Mouse (Mus musculus): ENCODE results near the gene Erp44. TPM values are rescaled to one million over a fixed set of nuclear protein-coding genes. Genes with fewer than 3 reads are reported as not detected.

The Erp44 gene
- polyA plus RNA-seq, 1 experiment = 22.1 TPM

Other genes with a start within 250 kb of the Erp44 start
- 0.53 and 1.9 TPM in 2 replicates for gene Nr4a3, start 234.4 kb downstream of the Erp44 start, polyA plus RNA-seq (2012; rRNA removed)
- gene Stx17, start 154.6 kb downstream of the Erp44 start, polyA plus RNA-seq (2012; rRNA removed) = 5.5 and 6.7 TPM in 2 replicates
- 1.6 and 2.3 TPM in 2 replicates for gene Invs, start 202 bp upstream of the Erp44 start, polyA plus RNA-seq (2012; rRNA removed)
- gene Tex10, start 193.9 kb upstream of the Erp44 start, polyA plus RNA-seq (2012; rRNA removed) = 8.2 and 9.5 TPM in 2 replicates

Data from large intestine, adult 2 months (tissue).